Mouse (Mus musculus) common myeloid progenitor, adult 5-6 weeks (primary cell): ENCODE data around the gene Pla2g12b. TPM values are rescaled to one million over a fixed set of nuclear protein-coding genes. Genes with fewer than 3 reads are reported as not detected.
A peak's percentile ranks its signal among the peaks of the same experiment; 100 is the strongest.
"Not testable (repeated sequence)": the region's sequence is repeated elsewhere in the genome, so short reads cannot be mapped to it uniquely, and the experiment has no call there.

Experiments
- ATAC-seq: replicated peaks from 2 replicates; pipeline ENCODE4 v1.8.0; 2016; ENCODE audit warnings: low read depth, mild to moderate bottlenecking, moderate TSS enrichment, inconsistent platforms; ENCODE audit not compliant: poor library complexity, severe bottlenecking
- total RNA-seq: library from RNA; stranded (forward); fragments of 200-1000, 187-1606 nt; gene quantifications from 2 replicates; pipeline ENCODE4 v1.2.3, GENCODE M21; 2017

The Pla2g12b gene
- total RNA-seq, result not detected in 2 replicates

DNA sequence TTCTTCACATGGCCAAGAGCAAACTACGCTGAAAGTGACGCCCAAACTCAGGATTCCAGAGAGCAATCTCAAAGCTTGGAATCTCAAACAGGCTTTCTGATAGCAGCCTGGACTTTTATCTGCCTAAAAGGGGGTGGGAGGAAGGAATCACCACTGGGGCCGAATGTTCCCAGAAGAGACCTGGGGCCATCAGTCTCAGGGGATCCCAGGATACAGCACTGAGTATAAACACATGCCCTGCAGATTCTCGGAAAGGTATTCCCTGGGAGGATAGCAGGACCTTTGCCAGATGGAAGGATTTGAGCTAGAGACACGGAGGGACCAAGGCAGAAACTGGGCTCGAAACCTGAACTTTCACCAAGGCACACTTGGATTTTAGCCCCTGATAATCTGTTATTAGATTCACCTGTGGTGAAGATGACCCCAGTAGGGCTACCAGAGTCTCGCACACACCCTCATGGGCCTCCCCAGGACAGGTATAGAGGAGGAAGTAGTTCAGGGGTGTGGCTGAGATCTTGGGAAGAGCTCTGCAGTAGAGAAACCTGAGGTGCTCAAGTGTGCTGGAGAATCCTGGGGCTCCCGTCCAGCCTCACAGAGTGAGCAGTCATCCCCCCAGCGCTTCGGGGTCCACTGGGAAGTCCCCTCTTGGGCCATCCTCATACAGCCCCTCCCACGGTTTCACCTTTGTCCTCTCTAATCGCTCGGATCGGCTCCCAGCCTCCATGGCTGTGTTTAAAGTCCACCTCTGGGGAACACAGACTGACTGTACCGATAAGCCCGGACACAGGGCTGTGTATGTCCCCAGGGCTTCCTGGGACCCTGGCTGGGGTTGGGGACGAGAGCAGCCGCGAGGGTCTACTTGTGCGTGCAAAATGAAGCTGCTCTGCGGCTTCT lies at the start of gene Pla2g12b:
Gene Pla2g12b, plus strand, starts transcription at position 762 of the 894 bp plus-strand sequence.
- no peak for ATAC-seq

DNA sequence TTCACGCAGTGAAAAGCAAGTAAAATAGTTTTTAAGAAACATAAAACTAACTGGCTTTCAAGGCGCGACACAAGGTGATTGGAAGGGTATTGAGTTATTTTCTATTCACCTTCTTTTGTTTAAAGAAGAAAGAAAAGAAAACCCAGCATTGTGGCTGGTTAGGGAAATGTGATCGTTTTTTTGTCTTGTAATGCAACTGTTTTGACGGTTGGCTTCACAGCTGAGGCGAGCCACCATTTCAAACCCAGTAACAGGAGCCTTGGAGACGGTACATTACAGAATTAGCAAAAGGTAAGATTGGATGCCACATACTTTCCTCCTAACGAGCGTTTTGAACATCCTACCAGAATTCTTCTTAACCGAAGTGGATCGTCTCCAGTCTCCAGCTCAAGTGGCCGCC lies 49.3 kb upstream of the Pla2g12b start:
- no peak for ATAC-seq

DNA sequence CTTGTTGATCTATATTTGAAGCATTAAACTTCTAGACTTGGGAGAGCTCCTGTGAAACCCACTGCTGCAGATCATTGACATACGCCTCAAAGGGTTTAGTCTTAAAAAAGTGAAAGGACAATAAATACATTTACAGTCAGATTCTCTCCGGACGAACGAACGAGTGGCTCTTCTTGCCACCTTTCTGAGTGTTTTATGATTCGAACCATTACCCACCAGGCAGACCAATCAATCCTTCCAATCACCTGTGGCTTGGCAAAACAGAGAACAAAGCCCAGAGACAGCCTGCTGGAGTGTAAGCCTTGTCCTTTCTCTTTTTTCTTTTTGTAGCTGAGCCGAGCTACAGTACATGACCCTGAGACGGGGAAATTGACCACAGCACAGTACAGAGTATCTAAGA lies 48.4 kb upstream of the Pla2g12b start:
- no peak for ATAC-seq

DNA sequence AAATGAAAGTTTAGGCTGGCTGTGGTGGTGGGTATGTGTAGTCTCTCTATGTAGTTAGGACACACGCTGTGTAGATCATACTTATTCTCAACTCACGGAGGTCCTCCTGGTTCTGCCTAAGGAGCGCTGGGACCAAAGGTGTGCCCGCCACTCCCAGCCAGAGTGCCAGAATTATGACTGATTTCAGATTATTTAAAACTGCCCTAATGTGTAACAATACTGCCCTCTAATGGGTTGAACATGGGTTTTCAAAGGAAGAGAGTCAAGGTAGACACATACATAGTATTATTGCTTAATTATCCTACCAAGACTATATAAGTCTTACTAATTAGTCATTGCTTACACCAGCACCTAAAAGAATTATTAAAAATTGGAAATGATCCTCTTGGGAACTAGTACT lies 44.7 kb upstream of the Pla2g12b start:
- peak; percentile 63 for ATAC-seq

DNA sequence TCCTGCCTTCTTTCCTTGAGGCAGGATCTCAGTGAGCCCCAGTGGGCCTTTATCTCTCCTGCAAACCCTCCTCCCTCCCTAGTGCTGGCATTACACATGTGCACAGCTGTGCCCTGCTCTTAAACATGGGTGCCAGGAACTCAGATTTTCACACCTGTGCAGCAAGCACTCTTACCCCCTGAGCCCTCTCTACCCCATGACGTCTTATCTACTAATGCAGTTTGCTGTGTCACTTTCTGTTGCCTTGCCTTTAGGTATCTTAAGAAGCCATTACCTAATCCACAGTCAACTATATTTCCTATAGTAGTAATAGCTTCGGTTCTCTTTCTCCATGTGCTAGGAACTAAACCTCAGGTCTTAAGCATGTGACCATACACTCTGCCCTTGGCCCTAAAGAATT lies 40.3 kb upstream of the Pla2g12b start:
- no peak for ATAC-seq

DNA sequence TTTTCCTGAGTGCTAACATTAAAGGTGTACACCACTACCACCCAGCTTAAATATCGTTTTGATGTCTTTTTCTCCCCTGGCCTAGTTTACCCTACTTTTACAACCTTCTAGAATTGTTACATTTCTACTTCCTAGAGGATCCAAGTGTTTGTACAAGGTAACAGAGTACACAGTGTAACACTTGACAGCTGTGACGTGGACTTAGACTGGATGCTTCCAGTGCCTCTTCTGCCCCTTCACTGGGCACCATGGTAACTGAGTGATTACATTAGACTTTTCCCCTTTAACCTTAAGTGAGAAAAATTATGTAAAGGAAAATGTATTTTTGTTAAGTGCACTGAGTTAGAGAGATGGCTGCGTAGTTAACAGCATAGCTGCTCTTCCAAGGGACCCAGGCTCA lies 38.9 kb upstream of the Pla2g12b start:
- no peak for ATAC-seq

DNA sequence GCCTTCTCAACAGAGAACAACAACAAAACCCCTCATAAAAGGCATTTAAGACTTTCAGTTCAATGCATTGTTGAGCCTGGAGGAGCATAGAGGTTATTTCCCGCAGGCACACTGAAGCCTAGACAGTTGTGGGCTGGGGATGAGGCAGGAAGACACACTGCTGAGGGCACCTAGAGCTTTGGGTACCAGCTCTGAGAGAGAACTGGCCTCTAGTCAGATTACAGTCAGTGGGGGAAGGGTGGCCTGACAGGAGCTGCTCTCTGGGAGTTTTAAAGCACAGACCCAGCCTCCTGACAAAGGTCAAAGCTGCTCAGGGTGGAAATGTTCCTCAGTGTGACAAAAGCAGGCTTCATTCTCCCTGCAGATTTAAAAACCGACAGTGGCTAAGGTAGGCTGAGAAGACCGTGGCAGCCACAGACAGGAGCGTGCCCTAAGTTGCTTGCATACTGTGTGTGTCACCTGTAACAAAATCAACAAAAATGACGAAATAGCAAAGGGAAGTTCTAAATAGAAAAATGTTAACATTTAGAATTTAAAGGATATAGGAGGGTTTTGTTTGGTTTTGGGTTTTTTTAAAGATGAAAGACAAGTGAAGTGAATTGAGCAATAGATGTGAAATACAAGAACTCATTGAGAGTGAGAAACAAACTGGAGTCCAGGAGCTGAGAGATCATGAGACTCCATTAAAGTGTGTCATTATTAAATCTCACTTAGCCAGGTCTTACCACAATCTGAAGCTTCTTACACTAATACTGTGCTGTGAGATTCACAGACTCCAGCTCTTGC lies 37.5 kb upstream of the Pla2g12b start:
- ATAC-seq, result no peak

DNA sequence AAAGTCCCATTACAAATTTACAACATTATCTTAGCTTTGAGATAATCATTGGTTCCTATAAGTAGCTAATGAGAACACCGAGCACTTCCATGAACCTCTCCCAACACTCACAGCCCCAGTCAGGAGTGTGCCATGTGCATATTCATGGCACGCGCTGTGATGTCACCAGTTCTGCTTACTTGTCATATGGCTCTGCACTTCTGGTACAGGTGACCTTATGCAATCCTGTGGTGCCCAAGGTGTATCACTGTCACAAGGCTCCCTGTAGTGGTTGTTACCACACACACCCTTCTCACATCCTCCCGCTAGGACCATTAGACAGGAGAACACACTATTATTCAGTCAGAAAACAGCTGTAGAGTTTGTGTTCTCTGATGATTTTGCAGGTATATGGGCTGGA lies 36.7 kb upstream of the Pla2g12b start:
- no peak for ATAC-seq

DNA sequence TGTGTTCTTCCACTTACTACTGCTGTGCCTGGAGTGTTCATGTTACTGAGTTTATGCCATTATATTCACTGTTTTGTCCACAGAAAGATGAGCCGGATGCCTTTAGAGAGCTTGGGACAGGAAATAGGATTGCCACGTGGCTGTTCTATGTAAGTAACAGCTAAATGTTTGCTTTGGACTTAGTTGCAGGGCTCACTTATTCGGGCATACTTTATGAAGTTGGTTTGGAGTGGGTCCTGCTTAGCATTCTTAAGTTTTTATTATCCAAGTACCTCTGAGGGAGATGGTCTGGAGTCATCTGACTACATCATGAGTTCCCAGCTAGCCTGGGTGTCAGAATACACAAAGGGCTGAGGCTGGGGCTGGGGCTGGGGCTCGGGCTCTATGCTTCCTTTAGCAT lies 36.3 kb upstream of the Pla2g12b start:
- ATAC-seq, result no peak

DNA sequence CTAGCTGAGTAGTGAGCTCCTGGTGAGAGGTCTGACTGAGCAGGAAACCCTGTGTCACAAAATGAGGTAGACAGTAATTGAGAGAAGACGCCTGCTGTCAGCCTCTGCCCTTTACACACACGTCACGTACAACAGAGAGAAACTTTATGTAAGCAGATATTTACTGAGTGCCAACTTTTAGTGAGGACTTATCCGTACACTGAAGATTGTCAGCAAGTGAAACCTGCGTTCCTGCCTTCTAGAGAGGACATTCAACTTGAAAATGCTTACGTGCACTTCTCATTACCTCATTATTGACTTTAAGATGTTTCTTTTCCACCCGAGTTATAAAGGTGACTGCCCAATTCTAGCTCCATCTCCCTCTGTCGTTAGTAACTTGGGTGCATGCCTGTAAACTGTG lies 34.7 kb upstream of the Pla2g12b start:
- no peak for ATAC-seq

DNA sequence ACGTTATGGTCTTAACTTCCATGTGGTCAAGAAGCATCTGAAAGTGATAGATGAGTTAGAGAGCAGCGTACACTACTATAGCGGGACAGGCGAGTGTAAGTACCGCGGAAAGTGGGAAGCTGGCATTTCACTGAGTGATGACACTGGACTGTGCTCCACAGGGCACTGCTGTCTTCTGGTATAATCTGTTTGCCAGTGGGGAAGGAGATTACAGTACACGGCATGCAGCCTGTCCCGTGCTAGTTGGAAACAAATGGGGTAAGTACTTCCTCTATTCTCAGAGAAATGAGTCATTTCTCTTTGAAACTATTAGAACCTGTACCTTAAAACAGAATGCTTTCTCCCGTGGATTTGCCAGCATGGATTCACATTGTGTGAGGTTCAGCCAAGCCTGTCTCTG lies 34.0 kb upstream of the Pla2g12b start:
- 0 out of 2 replicates have a peak, but pooled peaks have one; percentile 39 for ATAC-seq

DNA sequence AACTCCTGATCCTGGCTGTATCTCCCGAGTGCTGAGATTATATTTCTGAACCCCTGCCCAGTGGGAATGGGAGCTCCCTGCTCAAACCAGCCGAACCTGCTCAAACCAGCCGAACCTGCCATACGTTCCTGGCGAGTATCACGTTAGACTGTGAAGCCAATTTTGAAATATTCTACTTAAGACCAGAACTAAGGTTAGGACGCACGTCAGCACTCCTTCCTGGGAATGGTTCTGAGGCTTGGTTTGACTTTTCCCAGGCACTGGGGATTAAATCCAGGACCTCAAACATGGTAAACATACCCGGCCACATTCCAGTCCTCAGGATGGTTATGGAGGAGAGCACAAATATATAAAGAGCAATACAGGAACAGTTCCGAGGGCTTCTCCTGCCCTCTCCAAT lies 25.6 kb upstream of the Pla2g12b start:
- no peak for ATAC-seq

DNA sequence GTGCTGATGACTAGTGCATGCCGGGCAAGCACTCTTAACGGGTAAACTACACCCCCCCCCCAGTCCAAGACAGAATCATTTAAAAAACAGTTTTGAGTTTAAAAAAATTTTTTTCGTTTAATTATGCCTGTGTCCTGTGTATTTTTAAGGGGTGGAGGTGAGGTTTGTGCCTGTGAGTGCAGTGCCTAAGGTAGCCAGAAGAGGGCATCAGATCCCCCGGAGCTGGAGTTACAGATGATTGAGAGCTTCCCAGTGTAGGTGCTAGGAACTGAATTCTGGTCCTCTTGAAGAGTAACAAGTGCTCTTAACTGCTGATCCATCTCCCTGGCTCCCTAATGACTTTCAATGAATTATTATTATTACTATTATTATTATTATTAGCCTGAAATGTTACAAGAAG lies 24.7 kb upstream of the Pla2g12b start:
- ATAC-seq, result no peak

DNA sequence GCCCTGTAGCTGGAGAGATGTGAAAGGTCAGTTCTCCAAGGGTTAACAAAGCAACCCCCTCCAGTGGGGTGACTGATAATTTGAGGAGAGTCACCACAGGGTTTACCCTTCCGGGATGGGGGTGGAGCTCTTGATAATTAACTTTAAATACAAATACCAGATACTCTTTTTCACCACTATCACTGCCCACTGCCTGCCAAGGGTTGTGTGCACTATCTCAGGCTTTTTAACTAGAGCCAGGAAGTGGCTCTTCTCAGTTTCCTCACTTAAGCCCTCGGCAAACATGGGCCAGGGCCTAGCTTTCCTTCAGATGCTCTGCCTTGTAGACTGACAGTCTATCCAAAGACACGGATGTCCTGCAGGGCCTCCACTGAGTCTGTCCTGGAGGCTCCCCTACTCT lies 23.5 kb upstream of the Pla2g12b start:
- ATAC-seq, result peak; percentile 47

DNA sequence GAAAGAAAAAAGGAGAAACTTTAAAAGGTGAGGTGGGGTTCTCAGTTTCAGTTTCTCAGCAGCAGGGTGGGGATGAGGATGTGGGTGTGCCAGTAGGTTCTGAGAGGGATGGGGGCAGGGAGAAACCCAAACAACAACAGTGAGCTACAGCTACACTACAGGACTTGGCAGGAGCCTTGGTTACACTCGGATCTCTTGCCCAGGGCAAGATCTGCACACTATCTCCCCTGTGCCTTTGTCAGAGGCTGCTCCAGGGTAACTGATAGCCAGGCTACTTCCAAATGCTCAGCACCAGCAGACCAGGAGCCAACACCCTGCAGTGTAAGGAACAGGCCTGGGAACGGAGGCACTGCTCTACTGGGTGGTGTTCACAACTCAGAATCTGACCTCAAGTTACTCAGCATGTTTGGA lies 23.0 kb upstream of the Pla2g12b start:
- ATAC-seq, result peak; percentile 32

DNA sequence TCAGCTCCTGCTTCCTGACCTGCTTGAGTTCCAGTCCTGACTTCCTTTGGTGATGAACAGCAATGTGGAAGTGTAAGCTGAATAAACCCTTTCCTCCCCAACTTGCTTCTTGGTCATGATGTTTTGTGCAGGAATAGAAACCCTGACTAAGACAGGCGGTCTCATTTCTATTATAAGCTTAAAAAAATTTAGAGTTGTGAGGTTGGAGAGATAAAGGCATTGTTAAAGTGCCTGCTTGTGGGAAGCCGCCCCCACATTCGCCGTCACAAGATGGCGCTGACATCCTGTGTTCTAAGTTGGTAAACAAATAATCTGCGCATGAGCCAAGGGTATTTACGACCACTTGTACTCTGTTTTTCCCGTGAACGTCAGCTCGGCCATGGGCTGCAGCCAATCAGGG lies 21.9 kb upstream of the Pla2g12b start:
- ATAC-seq, result not testable (repeated sequence)

DNA sequence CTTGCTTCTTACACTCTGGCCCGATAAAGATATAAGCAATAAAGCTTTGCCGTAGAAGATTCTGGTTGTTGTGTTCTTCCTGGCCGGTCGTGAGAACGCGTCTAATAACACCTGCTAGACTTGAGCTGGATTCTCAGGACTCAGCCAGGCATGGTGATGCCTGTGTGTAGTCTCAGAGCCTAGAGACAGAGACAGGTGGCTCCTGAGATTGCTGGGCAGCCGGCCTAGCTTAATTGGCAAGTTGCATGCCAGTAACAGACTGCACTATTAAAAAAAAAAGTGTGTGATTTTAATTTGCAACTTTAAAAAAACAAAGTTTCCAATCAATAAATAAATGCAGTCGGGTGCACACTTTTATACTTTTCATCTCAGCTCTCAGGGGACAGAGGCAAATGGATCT lies 16.5 kb upstream of the Pla2g12b start:
- ATAC-seq, result no peak

DNA sequence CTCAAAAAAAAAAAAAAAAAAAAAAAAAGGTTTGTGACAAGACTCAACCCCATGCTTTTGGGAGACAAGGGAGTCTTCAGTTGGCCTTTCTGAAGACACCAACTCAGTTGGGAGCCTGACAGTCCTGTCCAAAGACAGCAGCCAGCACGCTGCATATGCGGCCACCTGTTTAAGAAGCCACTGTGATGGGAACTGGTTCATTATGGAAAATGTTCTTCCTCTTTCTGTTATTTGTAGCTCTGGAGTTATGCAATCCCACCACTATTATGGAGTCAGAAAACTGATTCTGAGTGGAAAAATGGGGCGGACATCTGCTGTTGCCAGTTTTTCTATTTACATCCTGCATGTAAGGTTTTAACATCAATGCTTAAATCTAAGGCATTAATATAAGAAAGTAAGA lies 13.8 kb upstream of the Pla2g12b start:
- ATAC-seq, result no peak

DNA sequence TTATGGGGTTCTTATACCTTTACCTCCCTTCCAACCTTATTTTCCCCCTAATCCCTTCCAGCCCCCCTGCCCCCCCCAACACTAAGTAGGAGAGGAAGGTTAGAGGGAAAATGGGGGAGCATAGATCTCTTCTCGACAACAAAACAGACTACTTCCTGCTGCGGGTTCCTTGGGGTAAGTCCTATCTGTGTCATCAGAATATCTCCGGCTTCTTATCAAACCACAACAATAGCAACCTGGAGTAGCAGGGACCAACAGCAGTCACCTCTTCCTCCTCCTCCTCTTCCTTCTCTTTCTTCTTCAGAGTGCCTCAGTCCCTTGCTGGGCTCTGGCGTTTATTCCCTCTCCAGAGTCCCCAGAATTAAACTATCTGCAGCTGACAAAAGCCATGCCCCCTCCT lies 11.6 kb upstream of the Pla2g12b start:
- ATAC-seq, result peak; percentile 60

DNA sequence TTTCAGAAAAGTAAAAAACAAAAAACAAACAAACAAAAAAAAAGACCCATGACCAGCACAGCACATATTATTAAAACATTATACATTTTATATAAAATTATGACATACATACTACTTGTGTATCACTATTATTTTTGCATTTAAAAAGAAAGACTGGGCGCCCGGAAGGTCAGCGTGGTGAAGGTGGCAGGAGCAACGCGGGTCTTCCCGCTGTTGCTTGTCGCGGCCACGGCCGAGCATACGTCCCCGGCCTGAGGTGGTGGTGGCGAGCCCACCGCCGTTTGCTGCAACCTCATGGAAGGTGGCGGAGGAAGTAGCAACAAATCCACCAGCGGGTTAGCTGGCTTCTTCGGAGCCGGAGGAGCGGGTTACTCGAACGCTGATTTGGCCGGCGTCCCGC lies 8.0 kb upstream of the Pla2g12b start, which contains the start of gene Gm10273:
Gene Gm10273, plus strand, starts transcription at position 172 of the 400 bp plus-strand sequence.
- peak; percentile 63 for ATAC-seq

DNA sequence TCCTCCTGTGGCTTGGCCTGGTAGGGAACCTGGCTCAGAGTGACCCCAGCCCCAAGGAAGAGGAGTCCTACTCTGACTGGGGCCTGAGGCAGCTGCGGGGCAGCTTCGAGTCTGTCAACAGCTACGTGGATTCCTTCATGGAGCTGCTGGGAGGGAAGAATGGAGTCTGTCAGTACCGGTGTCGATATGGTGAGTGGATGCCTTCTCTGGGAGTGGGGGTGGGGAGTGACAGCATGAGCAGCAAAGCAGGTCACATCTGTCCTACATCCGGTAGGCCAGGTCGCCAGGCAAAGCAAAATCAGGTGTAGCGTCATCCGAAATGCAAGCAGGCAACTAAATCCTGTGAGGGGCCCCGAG lies 311 bp downstream of the Pla2g12b start:
- ATAC-seq, result no peak
